Mouse (Mus musculus): Measurements from ENCODE around the gene Snx19.

Snx19 gene

DNA sequence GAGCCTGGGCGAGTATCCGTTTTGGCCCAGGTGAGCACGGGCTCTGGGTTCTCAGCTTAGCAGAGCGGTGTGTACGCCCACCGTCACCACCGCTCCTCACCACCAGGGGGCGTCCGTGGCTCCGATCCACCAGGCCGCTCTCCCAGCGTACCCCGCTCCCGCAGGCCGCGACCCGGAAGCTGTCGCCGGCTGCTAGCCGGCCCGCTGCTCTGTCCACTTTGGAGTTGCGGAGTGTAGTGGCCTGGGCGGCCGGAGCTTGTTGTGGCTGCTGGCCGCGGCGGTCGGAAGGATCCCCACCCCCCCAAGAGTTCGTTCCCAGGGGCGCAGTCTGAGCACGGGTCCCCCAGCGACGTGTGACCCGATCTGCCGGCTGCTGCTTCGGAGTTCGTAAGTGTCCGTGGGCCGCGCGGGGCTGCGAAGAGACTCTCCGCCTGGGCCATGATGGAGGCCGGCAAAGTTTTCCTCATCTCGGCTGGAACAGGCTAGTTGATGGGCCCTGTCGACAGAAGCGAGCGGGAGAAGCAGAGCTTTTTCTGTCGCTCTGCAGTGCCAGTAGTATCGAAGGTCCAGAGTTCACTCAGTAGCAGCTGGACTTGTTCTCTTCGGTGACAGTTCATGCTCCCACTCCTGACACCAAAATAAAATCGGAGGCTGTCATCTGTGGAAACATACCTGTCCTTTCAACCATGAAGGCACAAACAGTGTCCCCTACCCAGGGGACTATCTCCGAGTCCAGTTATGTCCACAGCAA lies at the start of gene Snx19:
TSS of gene Snx19 (plus strand) at position 227 of the 751 bp plus-strand sequence.
- peak; percentile 90 for DNase-seq (ENCODE audit: extremely low spot score)

DNA sequence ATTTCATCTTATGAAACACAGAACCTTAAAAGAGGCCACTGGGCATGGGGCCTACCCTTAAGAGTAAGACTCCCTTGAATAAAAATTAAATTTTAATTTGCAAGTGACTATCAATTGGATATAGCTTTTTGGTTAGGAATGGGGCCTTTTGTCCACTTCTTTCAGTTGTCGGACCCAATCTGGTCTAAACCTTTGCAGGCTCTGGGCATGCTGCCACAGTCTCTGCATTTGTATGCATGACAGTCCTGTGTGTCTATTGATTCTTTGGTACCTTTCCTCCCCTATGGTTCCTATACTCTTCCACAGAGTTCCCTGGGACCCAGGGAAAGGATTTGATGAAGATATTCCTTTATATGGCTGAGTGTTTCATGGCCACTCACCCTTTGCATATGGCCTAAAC lies 26.1 kb upstream of the Snx19 start:
- no peak for DNase-seq (ENCODE audit: extremely low spot score)

DNA sequence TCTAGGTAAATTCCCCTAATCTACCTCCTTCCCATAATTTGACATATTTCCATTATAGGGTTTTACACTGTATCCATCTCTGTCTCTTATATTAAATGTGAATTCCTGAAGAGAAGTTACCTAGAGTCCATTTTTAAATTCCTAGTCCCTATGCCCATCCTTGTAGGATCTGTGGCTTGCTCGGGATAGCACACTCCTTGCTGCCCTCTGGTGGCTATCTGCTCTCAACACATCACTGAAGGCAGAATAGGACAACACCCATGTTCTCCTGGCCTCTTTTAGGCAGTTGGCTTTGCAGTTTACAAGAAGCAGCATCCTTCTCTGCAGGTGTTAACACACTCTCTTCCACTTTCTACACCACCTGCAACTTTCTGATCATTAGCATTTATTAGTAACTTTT lies 4.0 kb upstream of the Snx19 start:
- peak; percentile 40 for DNase-seq (ENCODE audit: extremely low spot score)

DNA sequence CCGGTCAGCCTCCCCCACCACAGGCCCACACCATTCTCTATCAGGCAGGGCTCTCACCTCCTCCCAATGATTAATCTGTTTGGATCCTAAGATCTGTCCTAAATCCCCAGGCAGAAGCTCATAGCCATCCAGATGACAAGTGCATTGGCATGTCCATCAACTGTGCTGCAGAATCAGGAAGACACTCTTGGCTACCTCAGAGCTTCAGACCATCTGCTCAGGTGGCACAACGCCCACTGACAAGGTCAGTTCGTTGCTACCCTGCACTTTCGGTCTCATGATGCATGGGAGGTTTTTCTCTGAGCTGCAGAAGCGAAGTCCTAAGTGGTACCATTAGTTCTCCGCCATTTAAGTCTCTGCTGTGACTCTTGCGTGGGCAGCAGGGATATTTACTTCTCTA lies 1.7 kb upstream of the Snx19 start:
- no peak for DNase-seq (ENCODE audit: extremely low spot score)

DNA sequence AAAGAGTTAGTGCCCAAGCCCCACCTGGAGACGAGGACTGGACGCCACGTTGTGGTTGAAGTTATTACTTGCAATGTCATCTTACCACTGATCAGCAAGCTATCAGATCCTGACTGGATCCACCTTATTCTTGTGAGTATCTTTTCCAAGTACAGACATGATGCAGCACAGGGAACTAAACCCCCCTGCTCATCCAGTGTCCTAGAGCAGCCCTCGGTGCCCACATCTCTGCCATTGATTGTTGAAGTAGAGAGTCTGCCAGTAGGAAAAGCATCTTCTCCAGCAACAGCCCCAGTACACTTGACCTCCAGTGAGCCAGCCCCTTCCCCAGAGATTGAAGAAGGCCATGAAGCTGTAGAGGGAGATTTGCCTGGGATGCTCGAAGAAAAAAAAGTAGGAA lies 1.3 kb downstream of the Snx19 start:
- no peak for DNase-seq (ENCODE audit: extremely low spot score)

DNA sequence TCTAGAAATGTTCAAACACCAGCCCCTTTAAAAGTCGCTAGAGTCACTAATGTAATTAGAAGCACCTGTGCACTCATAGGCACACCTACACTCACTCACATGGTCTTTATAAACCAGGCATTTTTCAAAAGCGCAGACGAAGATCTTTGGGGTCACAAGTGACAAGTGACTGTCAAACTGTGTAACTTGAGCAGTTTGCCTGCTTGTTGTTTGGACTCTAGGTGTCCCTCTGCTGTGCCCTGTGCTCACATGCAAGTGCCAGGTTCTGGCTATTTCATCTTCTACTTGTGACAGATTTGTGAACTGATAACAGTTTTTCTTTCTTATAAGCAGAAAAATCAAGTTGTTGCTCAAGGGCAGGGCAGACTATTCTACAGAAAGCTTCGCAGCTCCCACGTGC lies 3.5 kb downstream of the Snx19 start:
- DNase-seq (ENCODE audit: extremely low spot score): no peak

DNA sequence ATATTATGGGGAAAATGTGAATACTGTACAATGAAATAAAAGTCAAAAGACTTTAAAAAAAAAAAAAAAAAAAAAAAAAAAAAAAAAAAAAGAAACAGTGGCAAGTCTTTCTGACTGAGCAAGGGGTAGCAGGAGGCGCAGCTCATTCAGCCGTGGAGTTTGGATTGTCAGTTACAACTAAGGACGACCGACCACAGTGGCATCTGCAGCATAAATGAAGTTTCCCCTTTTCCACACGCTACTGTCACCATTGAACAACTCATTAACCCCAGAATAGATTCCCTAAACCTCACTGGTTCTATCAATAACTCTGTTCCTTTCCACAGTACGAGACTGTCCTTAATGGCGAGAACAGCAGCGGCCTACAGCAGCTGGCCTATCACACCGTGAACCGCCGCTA lies 5.0 kb downstream of the Snx19 start:
- DNase-seq (ENCODE audit: extremely low spot score): no peak

DNA sequence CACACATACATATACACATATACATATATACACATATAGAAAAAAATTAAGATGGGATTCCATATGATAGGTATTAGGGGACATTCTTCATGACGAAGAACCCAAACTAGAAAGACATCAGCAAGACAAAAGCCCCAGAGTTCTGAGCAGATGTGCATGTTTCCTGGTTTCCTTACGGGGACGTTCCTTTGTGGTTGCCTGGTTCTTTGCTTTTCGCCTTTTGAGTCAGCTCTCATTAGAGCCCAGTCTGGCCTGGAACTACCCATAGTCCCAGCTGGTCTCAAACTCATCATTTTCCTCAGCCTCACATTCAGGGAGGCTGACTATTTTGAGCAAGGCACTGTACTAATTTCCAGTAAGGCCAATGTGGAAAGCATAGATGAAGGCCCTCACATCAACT lies 7.0 kb downstream of the Snx19 start:
- no peak for DNase-seq (ENCODE audit: extremely low spot score)

DNA sequence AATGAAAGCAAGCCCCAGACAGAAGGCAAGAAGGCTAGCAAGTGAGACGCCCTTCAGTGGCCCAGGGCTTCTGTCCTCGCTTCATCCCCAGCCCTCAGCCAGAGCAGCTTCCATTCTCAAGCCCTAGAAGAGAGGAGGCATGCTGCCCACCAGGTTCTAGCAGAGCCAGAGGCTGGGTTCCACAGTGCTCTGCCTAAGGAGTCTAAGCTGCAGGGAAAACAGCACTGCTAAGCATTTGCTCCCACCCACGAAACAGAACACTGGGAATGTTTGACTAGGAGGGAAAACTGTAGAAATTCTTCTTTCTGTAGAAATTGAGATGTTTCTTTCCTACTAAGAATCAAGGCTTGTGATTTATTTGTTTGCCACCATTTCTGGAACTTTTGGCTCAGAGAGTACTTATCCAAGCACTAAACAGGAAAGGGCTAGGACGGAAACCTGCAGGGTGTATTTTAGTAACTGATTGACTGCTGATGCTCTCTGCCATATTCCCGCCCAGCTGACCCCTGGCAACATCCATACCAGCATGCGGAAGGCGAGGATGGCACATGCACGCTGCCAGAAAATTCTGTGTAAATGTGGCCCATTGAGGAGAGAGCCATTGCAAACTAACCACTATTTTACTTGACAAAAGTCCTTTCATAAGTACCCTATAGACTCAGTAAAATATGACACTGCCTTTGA lies 9.1 kb downstream of the Snx19 start:
- no peak for DNase-seq (ENCODE audit: extremely low spot score)

DNA sequence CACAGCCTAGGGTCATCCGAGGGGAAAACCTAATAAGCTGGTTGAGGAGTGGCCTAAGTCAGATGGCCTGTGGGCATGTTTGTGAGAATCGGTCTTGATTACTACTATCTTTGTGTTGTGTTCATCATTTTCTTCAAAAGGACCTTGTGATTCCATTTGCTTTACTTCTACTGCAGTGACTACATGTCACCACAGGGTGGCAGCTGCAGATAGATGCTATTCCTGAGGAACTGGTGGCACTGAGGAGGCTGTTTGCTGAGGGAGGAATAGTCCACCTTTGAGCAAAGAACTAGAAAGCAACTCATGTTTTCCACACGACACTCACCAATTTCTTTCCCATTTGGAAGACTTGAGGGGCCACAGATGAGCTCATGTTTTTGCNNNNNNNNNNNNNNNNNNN lies 11.6 kb downstream of the Snx19 start:
- no peak for DNase-seq (ENCODE audit: extremely low spot score)

DNA sequence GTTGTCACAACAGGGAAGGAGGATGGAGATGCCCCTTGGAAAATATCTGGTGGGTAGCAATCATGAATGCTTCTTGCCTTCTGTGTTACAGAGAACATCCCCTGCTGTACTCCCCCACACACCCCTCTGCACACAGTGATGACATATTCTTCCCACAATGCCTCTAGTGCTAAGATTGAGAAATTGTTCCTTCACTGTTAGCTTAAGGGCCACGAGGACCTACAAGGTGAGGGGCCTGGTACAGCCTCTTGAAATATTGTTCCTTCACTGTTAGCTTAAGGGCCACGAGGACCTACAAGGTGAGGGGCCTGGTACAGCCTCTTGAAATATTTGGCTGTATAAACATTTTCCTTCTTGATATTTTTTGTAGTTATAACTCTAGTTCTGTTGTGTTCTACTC lies 14.9 kb downstream of the Snx19 start:
- no peak for DNase-seq (ENCODE audit: extremely low spot score)

DNA sequence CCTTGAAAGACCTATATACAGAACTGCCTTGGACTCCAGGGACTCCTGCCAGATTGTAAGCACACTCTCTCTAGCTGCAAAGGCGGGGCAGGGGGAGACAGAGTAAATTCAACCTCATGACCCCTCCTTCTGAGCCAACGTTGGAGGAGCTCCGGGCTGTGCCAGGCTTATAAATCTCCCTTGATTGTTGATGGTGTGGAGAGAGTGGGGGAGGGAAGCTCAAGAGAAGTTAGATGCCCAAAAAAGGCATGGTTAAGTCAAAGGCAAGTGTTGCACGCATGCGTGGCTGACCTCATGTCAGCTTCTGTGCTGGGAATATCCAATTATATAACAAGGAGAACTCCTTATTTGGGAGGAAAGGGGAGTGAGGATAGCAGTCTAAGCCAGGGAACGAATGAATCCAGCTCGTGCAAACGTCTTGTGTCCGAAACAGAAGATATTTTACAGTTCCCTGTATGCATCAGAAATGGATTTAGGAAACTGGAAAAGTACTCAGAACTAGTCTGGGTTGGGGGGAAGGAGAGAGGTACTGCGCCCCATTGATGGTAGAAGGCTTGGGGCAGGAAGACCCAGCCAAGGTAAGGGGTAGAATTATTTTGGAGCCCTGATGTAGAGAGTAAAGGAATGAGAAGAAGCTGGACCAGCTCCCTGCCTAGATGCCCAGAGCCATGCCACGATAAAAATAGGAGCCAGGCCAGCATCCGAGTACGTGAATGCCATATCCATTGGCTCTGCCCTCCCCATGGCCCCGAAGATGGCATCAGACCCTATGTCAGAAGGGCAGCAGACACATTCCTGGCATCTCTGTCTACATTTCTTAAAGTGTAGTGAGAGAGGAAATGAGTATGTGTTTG lies 18.6 kb downstream of the Snx19 start:
- no peak for DNase-seq (ENCODE audit: extremely low spot score)

DNA sequence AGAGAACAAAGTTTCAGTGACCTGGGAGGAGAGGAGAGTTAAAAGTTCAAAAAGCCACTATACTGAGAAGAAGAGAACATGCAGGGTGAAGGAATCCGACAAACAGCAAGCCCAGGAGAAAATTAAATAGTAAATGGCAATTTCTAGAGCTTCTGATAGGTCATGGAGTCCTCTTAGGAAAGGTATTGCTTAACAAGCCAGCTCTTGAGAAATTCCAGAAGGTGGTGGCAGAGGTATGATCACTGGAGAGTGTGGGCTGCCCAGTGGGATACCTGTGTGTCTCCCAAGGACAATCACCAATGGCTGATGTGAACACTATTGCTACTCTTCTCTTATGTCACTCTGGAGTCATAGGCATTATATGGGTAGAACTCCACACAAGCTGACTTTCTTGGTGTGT lies 19.2 kb downstream of the Snx19 start:
- no peak for DNase-seq (ENCODE audit: extremely low spot score)

DNA sequence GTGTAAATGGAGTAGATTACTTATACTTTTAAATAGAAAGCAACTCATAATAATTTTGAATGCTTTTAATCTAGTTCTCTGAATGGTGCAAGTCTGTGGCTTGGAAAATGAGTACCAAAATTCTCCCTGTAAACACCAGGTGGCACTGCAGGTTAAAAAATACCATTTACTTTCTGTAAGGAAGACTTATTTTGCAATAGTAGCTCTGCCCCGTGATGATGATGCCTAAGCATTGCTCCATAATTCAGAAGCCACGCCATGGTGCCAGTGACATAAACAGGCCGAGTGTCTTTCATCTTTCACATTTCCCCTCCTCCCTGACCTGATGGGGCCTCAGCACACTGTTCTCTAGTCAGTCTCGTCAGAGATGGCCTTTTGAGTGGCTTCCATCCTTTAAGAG lies 21.6 kb downstream of the Snx19 start:
- peak; percentile 31 for DNase-seq (ENCODE audit: extremely low spot score)

DNA sequence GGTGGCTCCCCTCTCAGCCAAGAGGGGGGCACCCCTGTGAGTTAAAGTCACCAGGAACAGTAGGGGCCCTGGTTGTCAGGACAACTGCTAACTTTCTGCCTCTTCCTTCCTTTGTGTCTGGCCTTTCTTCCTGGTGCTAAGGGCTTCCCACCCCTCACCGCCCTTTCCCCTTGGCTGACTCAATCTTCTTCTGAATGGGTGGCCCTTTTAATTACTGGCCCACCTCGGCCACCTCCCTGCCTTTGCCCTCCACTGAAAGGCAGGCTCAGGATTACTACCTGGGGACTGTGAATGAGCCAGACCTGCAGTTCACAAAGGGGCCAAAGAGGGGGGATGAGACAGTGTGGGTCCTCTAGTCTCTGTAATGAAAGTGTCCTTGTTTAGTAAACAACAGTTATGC lies 23.0 kb downstream of the Snx19 start:
- DNase-seq (ENCODE audit: extremely low spot score): no peak

DNA sequence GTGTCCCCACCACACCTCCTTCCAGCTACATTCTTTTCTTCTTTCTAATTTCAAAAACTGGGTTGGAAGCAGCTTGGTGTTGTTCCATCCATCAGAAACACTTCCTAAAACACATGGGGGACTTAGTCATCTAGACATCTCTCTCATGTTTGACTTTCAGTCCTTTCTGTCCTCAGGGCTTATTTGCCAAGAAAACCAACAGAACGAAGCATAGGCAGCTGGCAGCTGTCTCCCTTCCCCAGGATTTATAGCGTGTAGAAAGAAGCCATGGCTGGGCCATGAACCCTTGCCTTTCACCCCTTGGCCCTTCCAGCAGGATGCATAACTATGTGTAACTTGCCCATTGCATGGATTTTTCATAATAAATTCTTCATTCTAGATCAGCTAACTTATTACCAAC lies 23.9 kb downstream of the Snx19 start:
- no peak for DNase-seq (ENCODE audit: extremely low spot score)

DNA sequence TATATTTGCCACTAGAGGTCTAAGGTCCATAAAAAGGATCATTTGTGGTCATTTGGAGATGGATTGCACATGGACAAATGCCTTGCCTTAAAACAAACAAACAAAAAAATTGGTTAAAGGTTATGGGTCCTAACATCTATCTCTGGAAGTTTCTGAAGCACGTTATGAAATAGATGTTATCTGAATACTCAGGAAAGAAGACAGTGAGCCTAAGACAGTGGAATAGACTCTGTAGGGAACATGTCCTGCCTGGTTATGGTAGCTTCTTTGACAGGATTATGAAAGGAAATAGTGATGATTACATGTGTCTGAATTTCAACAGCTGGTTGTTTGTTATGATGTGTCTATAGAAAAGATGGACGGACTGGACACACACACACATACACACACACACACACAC lies 27.6 kb downstream of the Snx19 start:
- no peak for DNase-seq (ENCODE audit: extremely low spot score)

DNA sequence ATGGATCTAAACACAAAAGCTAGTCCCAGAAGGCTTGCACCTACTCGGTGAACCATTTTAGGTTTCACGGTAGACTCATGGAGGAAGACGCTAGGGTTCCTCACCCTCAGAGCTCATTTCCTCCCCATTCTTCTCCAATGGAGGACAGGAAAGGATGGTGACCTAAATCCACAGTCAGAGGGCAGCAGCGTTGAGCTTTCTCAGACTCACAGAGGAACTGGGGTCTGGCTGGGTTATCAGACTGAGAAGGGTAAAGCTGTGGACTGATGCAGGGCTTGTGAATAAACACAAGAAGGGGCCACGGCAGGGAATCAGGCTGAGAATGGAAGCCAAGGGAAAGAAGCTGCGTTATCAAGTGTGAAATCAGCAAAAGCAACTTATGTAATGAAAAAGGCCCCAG lies 29.3 kb downstream of the Snx19 start:
- no peak for DNase-seq (ENCODE audit: extremely low spot score)

DNA sequence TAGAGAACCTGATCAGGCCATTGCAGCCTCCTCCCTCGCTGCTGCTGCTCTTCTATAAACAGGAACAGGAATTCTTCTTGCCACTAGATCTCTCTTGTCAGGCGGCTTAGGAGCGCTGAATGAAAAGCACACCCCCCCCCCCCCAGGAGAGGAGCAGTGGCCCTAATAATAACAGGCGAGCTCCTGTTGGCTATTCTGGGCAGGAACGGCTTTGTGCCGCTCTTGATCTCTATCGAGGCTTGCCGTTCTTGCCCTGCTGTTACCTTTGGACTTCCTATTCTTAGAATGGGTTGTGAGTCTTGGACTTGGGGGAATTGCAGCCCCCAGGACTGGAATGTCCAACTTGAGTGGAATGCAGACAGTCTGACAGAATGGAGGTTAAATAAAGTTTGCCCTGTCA lies 33.6 kb downstream of the Snx19 start:
- DNase-seq (ENCODE audit: extremely low spot score): no peak

DNA sequence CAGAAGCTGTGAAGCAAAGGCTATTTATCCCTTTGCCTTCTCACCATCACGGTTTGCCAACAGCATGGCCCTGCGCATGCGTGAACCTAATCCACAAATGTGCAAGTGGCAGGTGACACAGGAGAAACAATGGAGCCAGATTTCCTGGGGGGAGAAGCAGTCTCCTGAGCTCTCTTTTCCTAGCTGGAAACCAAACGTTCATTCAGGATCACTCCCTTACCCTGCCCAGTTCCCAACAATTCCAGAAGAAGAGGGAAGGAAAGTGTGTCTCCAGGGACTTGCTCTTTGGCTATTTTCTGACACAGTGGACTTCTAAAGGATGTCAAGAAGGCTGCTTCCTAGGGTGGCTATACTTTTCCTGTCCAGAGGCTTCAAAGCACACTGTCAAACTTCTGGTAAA lies 37.8 kb downstream of the Snx19 start:
- DNase-seq (ENCODE audit: extremely low spot score): no peak

DNA sequence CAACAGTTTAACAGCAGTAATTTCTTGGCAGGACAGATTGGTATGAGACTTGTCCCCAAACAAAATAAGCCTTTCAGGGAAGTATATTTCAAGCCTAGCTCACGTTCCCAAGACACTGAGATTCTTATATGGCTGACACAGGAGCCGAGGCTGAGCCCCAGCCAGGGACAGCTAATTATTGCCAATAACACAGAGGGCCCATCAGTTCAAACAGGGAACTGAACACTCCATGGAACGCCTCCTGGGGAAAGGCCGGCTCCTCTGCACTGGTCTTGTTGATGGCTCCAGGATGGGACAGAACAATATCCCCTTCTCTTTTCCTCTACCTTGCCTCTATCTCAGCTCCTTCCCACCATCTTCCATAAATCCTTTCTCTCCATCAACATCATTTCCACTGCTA lies 53.1 kb downstream of the Snx19 start:
- no peak for DNase-seq (ENCODE audit: extremely low spot score)

DNA sequence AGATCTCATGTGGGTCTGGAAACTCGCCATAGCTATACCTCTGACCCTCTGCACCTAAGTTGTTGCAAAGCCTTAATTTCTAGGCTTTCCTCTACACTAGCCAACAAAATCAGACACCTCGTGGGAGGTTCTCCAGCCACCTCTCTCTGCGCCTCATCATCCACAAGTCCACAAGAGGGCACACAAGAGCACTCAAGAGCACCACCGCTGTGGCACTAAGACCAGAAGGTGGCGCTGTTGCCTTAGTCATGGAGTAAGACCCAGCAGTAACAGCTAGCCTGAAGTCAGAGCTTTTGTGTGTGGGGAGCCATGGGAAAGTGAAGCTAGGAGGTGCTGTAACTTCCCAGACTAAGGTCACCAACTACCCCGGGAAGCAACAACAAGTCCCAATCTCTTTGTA lies 53.6 kb downstream of the Snx19 start:
- peak; percentile 93 for DNase-seq (ENCODE audit: extremely low spot score)

DNA sequence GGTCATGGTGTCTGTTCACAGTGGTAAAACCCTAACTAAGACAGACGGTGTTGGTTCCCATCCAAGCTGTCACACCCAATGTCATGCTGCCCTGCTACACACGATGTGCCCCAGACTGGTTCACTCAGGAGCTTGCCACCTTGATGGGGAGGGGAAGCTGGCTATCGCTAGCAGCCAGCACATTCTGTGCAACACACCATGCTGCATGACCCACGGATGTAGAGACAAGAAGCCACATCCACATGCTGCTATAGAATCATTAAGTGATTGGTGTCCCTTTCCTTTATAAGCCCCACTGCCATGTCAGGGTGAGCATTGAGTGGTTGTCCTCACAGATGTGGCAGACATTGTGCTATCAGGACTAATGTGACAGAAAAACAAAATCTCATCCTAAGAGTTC lies 55.2 kb downstream of the Snx19 start:
- DNase-seq (ENCODE audit: extremely low spot score): no peak

Data from embryo, embryonic 9.5 days (tissue).